Mouse (Mus musculus) lung, adult 2 months (tissue): Measurements from ENCODE around the gene Psmd9.

Experiments
- CTCF ChIP-seq: fragments of 200-500 bp; IDR thresholded peaks from 2 replicates; pipeline ENCODE4 v1.5.1; 2011; ENCODE audit warnings: mild to moderate bottlenecking, low read length, control low read depth; ENCODE audit not compliant: insufficient read depth
- POLR2A ChIP-seq: fragments of 200-500 bp; IDR thresholded peaks from 2 replicates; pipeline ENCODE4 v1.6.1; 2011; ENCODE audit warnings: low read depth, mild to moderate bottlenecking, control low read depth, low read length, borderline replicate concordance; ENCODE audit errors: extremely low read depth

GRCm38 (mm10) chr5:123190912-123191311, 21.7 kb downstream of the Psmd9 start:
- TF ChIP-seq CTCF (no peak), POLR2A (no peak)
